Mouse (Mus musculus) olfactory bulb, adult 2 months (tissue): ENCODE results near the gene Stat1.

Experiments
- CTCF ChIP-seq: fragments of 200-500 bp; IDR thresholded peaks from 2 replicates; pipeline ENCODE4 v1.5.1; 2012; ENCODE audit warnings: low read depth, mild to moderate bottlenecking, low read length, moderate library complexity; ENCODE audit not compliant: insufficient read depth
- POLR2A ChIP-seq: fragments of 200-500 bp; IDR thresholded peaks from 2 replicates; pipeline ENCODE4 v1.6.1; 2012; ENCODE audit warnings: mild to moderate bottlenecking, low read depth, low read length, moderate library complexity; ENCODE audit not compliant: insufficient read depth

DNA sequence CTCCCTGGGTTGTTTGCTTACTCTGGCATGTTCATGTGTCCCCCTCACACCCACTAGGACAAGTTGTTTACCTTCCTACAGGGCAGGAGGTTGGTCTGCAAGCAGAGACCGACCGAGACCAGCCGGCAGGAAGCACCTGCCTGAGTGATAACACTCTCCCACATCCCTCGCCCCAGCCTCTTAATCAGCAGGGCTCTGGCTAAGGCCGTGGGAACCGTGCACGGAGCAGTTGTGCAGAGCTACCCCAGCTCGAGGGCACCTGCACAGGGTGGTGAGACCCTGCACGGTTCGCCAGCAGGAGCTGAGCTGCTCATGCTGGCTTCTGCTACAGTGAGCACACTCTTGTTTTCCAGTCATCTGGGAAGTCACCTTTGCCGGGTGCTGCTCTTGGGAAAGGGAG lies 31.4 kb downstream of the Stat1 start:
- TF ChIP-seq POLR2A (no peak), CTCF (no peak)
